Mouse (Mus musculus): Measurements from ENCODE around the gene Mrps16.

DNA sequence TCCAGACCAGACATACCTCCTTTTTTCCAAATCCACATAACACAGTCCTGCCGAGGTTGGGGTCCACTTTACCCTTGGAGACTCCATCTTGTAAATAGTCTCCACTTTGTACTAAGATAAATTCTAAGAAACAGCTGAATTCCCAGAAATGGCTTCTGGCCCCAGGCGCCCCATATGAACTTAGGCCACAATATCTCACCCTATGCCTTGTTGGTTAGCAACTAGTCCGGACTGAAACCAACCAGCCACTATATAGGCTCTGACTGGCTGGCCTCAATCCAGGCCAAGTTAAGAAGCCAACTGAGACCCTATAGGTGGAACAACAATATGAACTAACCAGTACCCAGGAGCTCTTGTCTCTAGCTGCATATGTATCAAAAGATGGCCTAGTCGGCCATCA is 1.1 kb downstream of the Mrps16 start:
- TF ChIP-seq CTCF (conservative IDR thresholded peaks at IDR 0.05; ENCODE audit: insufficient read depth, insufficient read length, low read depth, low read length) (no peak), POLR2A (IDR thresholded peaks at IDR 0.05; ENCODE audit: low read depth, low read length) (no peak)
